Mouse (Mus musculus) gastrocnemius, postnatal 4 days (tissue): ENCODE results near the gene Chil3. TPM values are rescaled to one million over a fixed set of nuclear protein-coding genes. Genes with fewer than 3 reads are reported as not detected.
"Not testable (repeated sequence)": the region's sequence is repeated elsewhere in the genome, so short reads cannot be mapped to it uniquely, and the experiment has no call there.

ENCODE experiments used
- DNase-seq, 2 experiments: peaks; one replicate each; pipeline ENCODE4 v3.0.0; 2021 to 2022; ENCODE audit warnings: low spot score in 2 of 2, mixed read lengths in 2 of 2
- long read RNA-seq, 2 experiments: library from polyadenylated mRNA; stranded (forward); transcript quantifications; one replicate each; pipeline ENCODE4 v2.0.0; 2021
- total RNA-seq, 2 experiments: library from RNA; stranded (reverse); gene quantifications; 2 replicates each; pipeline ENCODE4 v1.2.3; 2021

The Chil3 gene
- total RNA-seq: under 1 TPM in 1 of 2 experiments, not detected in 1; 0.60 TPM
- long read RNA-seq, experiment 1: 0 reads
- long read RNA-seq, experiment 2, transcript Chil3-201 (11 exons, 1,539 nt): major isoform, 5 of 5 reads
- long read RNA-seq, experiment 2, partial matches to known transcripts: 0 of 5 reads
- long read RNA-seq, experiment 2, other reads (novel, unspliced or antisense): 0 of 5 reads

GRCm38 (mm10) chr3:106167464-106167863 lies at the start of gene Chil3:
Chil3 (minus strand) TSS chr3:106167564.
- no peak for DNase-seq

GRCm38 (mm10) chr3:106198030-106198429 lies 30.7 kb upstream of the Chil3 start:
- not testable (repeated sequence) for DNase-seq

- DNase-seq: not testable (repeated sequence)
Measured at GRCm38 (mm10) chr3:106197246-106197645, 29.9 kb upstream of the Chil3 start.

GRCm38 (mm10) chr3:106196276-106196675 lies 28.9 kb upstream of the Chil3 start:
- DNase-seq: no peak

GRCm38 (mm10) chr3:106195486-106195885 lies 28.1 kb upstream of the Chil3 start:
- no peak for DNase-seq

- no peak for DNase-seq
Measured at GRCm38 (mm10) chr3:106187991-106188390, 20.6 kb upstream of the Chil3 start.

- DNase-seq: no peak
Measured at GRCm38 (mm10) chr3:106177509-106178189, 10.3 kb upstream of the Chil3 start.

- DNase-seq: not testable (repeated sequence)
Measured at GRCm38 (mm10) chr3:106174971-106175370, 7.6 kb upstream of the Chil3 start.

GRCm38 (mm10) chr3:106172506-106172905 lies 5.1 kb upstream of the Chil3 start:
- not testable (repeated sequence) for DNase-seq

GRCm38 (mm10) chr3:106171135-106171731 lies 3.9 kb upstream of the Chil3 start:
- no peak for DNase-seq

GRCm38 (mm10) chr3:106170522-106171053 lies 3.2 kb upstream of the Chil3 start:
- no peak for DNase-seq

- no peak for DNase-seq
Measured at GRCm38 (mm10) chr3:106154413-106154812, 13.0 kb downstream of the Chil3 start.

- DNase-seq: no peak
Measured at GRCm38 (mm10) chr3:106144081-106144480, 23.3 kb downstream of the Chil3 start.

- no peak for DNase-seq
Measured at GRCm38 (mm10) chr3:106131690-106132089, 35.7 kb downstream of the Chil3 start.

- DNase-seq: no peak
Measured at GRCm38 (mm10) chr3:106128807-106129493, 38.4 kb downstream of the Chil3 start.

GRCm38 (mm10) chr3:106126999-106127398 lies 40.4 kb downstream of the Chil3 start:
- no peak for DNase-seq

GRCm38 (mm10) chr3:106112929-106113328 lies 54.4 kb downstream of the Chil3 start, which contains the start of gene Chia1:
Chia1 (plus strand) TSS chr3:106113229.
- DNase-seq: no peak
